Mouse (Mus musculus): ENCODE measurements around the gene Acer1.

GRCm38 (mm10) chr17:56913444-56913843 is 68.5 kb downstream of the Acer1 start:
- TF ChIP-seq FLI1 (IDR thresholded peaks at IDR 0.05; ENCODE audit: low read length), result no peak
- no peak for TF ChIP-seq GATA1 (IDR thresholded peaks at IDR 0.05; ENCODE audit: borderline replicate concordance, low read length)

Measured in megakaryocyte, embryonic 14.5 days (primary cell).